Mouse (Mus musculus): ENCODE results near the gene Tmem266.

DNA sequence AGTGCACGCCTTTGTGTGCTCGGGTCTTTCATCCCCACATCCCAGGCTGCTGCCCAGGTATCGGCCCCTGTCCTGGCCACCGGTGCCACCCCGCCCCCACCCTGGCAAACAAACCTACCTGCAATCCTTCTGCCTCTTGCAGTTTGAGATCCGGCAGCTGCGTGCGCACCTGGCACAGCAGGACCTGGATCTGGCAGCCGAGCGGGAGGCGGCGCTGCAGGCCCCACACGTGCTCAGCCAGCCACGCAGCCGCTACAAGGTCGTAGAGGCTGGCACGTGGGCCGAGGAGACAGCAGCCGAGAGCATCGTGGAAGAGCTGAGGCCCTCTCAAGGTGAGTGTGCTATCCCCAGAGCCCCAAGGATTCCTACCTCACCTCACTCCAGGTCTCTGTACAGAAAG is 103.4 kb downstream of the Tmem266 start:
- TF ChIP-seq CTCF (conservative IDR thresholded peaks at IDR 0.05; ENCODE audit: insufficient read depth, insufficient read length, low read depth, low read length) (no peak), POLR2A (IDR thresholded peaks at IDR 0.05; ENCODE audit: low read depth, low read length) (no peak)

All from kidney, adult 2 months (tissue).